Mouse (Mus musculus) hematopoietic stem cell, adult 5-6 weeks (primary cell): ENCODE measurements around the gene Smim7. TPM values are rescaled to one million over a fixed set of nuclear protein-coding genes. Genes with fewer than 3 reads are reported as not detected.

ENCODE experiments used
- ATAC-seq, 2 experiments: fragments of 125-278 bp in 1 of 2; replicated peaks in 1 of 2; 2 replicates each; pipeline ENCODE4 v1.8.0; 2016 to 2017; ENCODE audit warnings: inconsistent platforms in 2 of 2, mild to moderate bottlenecking in 2 of 2, moderate number of reproducible peaks in 2 of 2, low read depth in 1 of 2, moderate TSS enrichment in 1 of 2; ENCODE audit not compliant: low FRiP score in 2 of 2, poor library complexity in 2 of 2, severe bottlenecking in 2 of 2, insufficient read depth in 1 of 2, low TSS enrichment in 1 of 2
- total RNA-seq: library from RNA; stranded (forward); fragments of 172-1452, 232-1000 nt; gene quantifications from 2 replicates; pipeline ENCODE4 v1.2.3, GENCODE M21; 2017

The Smim7 gene
- 57.9 and 91.8 TPM in 2 replicates for total RNA-seq

- peak; percentile 93 to 94 for ATAC-seq
Measured at GRCm38 (mm10) chr8:72570633-72571610, at the start of gene Smim7. Gene Smim7, minus strand, starts transcription at chr8:72571088.

- peak in 1 of 2 experiments; percentile 74; a peak in 1 of 4 replicates for ATAC-seq
Measured at GRCm38 (mm10) chr8:72590198-72590597, 19.3 kb upstream of the Smim7 start.

DNA sequence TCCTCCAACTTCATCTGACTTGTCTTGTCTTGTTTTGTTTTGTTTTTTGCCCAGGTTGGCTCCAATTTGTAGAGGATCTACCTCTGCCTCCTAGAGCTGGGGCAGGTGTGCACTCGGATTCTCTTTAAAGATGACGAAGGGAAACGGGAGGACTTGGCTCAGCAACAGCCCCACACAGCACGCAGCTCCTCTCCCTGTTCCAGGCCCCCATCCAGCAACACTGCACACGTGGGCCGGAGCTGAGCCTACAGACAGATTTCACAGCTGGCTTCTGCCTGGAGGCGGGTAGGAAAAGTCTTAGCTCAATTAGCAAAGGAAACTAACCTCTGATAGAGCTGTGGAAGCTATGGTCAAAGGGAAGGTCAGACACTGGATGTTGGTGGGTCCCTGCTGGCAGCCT, 18.4 kb upstream of the Smim7 start:
- no peak for ATAC-seq

DNA sequence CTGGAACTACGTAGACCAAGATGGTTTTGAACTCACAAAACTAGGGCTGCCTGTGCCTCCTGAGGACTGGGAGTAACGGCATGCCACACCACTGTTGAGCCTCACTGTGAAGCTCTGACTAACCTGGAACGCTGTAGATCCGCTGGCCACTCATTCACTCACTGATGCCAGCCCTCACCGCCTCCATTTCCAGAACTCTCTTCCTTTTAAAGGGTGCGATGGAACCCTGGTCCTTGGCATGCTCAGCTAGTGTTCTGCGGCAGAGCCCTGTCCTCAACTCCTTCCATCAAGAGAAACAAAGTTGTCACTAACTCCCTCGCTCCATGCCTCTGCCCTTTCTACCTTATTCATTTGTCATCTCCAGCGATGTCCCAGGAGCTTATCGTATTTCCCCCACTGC, 18.0 kb upstream of the Smim7 start:
- no peak for ATAC-seq

GRCm38 (mm10) chr8:72587806-72588205, 16.9 kb upstream of the Smim7 start:
- 0 out of 4 replicates have a peak, but pooled peaks of 1 of the 2 experiments have one; percentile 8 for ATAC-seq

DNA sequence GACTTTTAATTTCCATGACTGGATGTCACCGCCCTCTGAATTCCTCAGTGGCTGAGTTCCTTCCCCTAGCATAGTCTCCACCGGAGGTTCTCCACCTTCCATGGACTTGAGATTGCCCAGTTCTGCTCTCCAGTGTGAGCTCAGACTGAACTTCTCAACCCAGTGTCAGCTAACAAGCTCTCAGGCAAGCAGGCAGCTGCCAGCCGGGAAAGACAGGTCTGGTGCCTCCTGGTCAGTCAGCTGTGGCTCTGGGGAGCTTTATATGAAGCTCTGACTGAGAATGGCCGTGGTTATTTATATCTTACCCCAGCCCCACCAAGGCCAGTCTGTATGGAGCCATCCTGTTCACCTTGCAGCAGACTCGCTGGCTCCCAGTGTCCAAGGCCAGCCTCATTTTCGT, 13.5 kb upstream of the Smim7 start:
- no peak for ATAC-seq

DNA sequence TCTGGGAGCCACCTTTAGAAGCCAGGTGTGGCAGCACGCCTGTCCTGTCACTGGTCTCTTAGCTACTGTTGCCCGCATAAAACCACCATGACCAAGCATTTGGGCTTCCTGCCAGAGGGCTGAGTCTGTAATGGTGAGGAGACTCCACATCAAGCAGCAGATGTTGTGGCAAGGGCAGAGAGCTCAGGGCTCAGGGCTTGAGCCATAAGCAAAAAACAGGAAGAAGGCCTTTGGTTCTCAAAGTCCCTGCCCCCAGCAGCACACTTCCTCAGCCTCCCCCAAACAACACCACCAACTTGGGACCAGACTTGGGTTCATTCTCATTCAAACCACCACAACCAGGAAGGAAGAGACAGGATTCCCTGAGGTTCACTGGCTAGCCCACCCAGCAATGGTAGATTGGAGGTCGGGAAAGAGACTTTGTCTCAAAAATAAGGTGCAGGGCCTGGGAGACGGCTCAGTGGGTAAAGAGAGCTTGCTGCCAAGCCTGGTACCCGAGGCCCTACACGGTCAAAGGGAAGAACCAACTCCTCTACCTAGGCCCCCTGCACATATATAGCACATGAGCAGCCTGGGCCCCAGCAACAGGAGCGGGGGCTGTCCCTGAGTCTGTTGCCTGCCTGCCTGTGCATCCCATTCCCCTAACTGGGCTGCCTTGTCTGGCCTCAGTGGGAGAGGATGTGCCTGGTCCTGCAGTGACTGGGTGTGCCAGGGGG, 12.3 kb upstream of the Smim7 start:
- peak; percentile 92 to 98 for ATAC-seq

DNA sequence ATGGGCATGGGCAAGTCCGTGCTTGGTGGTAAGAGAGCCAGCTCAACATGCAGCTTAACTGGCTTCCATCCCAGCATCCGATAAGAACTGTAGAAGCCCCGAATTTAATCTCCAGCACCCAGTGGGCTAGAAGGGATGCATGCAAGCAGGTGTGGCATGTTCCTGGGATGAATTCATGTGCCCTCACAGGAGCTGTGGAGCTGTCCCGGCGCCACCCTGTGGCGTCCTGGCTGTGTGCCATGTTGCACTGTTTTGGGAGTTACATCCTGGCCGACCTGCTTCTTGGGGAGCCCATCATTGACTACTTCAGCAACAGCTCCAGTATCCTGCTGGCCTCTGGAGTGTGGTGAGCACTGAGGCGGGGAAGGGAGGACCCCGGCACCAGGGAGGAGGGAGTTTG, 8.5 kb upstream of the Smim7 start:
- ATAC-seq: no peak

DNA sequence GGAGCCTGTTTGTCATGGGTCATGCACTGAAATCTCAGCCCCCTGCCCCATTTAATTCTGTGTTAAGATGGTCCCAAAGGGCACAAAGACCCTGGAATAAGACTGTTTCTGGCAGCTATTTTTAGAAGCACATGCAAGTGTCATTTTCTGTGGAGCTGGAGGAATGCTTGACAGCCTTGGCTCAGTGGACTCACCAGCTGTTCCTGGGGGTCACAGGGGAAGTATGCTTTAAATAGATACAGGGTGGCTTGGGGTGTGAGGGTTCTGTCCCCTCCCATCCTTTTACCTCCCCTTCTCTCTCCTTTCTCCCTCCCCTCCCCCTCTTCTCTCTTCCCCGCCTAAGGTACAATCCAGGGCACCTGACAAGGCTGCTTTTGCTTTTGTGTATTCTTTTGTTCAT, 7.1 kb upstream of the Smim7 start:
- no peak for ATAC-seq

DNA sequence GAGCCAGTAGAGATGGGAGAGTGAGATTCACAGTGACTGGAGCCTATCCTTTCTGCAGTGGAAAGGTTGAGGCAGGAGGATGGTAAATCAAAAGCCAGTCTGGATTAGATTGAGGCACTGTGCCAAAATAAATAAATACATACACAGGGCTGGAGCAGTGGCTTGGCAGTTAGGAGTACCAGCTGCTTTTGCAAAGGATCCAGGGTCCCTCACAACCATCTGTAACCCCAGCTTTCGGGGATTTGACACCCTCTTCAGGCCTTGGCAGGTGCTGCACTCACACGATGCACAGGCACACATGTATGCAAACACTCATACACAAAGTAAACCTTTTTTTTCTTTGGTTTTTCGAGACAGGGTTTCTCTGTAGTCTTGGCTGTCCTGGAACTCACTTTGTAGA, 6.4 kb upstream of the Smim7 start:
- ATAC-seq: no peak

- no peak for ATAC-seq
Measured at GRCm38 (mm10) chr8:72575915-72576314, 5.0 kb upstream of the Smim7 start.

GRCm38 (mm10) chr8:72573450-72573849, 2.6 kb upstream of the Smim7 start:
- ATAC-seq: no peak

DNA sequence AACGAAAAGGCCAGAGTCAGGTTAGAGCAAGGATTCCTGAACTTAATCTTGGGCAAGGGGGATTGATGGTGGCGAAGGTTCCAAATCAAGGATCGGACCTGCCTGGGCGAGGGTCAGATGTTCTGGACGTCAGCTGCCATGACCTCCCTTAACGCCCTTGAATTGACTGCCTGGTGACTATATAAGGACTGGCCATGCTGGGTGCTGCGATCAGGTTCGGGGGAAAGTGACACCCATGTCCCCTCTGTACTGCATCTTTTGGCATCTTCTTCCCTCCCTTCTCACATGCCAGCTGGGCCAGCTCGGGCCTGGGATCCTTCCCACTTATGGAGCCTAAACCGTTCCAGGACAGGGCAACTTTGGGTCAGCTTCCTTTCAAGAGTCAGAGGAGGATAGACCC, 1.6 kb upstream of the Smim7 start:
- ATAC-seq: no peak

DNA sequence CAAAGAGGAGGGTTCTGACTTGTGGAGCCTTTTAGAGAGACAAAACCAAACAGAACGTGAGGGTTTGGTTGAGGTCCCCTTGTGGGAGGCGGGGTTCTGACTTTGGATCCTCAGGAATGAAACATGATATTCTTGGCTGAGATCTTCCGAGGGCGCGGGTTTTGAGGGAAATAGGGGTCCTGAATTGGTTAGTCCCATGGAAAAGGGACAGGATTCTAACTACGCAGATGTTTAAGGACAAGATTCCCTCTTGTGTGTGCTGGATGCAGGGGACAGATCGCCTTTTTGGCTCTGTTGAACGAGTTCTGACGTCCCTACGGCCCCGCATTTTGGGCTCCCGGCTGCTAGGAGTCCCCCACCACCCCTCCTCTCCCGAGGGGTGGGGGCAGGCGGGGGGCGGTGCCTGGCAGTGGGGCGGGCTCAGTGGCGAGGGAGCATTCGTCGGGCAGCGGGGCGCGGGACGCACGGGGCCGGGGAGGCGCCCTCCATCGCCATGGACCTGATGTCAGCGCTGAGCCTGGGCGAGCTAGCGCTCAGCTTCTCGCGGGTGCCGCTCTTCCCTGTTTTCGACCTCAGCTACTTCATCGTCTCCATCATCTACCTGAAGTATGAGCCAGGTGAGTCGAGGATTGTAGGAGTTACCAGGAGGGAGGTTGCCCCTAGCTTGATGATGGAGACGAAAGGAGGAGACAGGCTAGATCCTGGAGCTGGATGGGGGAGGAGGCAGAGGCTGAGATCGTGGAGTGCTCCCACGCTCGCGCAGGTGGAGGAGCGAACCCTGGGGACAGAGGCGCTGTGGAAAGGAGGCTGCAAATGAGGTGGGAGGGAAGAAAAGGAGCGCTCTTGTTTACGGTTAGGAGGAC, 954 bp upstream of the Smim7 start, which contains the start of gene Tmem38a:
Gene Tmem38a (plus strand): TSS at position 445 of the 863 bp plus-strand sequence.
- ATAC-seq: peak; percentile 25 to 36; a peak in 3 of 4 replicates

- ATAC-seq: no peak
Measured at GRCm38 (mm10) chr8:72565970-72566369, 4.9 kb downstream of the Smim7 start.

DNA sequence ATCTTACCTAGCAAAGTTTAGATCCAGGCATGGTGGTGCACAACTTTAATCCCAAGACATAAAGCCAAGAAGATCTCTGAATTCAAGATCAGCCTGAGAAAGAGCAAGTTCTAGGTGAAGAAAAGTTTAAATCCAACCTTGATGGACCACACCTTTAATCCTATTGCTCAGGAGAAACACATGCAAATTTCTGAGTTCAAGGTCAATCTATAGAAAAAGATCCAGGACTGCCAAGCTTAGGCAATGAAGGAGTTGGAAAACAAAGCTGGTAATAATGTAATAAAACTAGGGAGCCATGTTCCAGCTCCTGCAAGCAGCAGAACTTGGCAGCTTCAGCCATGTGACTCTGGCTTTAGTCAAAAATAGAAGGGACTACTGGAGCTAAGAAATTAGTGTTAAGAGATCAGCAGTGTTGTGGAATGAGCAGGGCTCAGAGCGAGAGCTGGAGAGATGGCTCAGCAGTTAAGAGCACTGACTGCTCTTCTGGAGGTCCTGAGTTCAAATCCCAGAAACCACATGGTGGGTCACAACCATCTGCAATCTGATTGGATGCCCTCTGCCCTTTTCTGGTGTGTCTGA, 9.7 kb downstream of the Smim7 start:
- no peak for ATAC-seq

- ATAC-seq: no peak
Measured at GRCm38 (mm10) chr8:72555770-72556169, 15.1 kb downstream of the Smim7 start.
